Mouse (Mus musculus) hindbrain, embryonic 11.5 days (tissue): ENCODE measurements around the gene Mrm2. TPM values are rescaled to one million over a fixed set of nuclear protein-coding genes. Genes with fewer than 3 reads are reported as not detected.

Source experiments
- polyA plus RNA-seq: library from polyadenylated mRNA; unstranded; fragments of >200 nt; fragmentation: Nextera tagmentation; extraction: Ambion mirVana; gene quantifications from 2 replicates; pipeline ENCODE4 v1.2.1, GENCODE M21; 2014

Mrm2 gene
- polyA plus RNA-seq, 1 experiment from 2014 or later, result 21.9 TPM

Other genes starting within 250 kb of the Mrm2 start
- gene Mad1l1, start 10.3 kb downstream of the Mrm2 start, polyA plus RNA-seq, result 35.1 and 37.2 TPM in 2 replicates
- gene Nudt1, start 10.2 kb downstream of the Mrm2 start, polyA plus RNA-seq, result 36.0 and 41.5 TPM in 2 replicates
- 5.4 and 7.4 TPM in 2 replicates for gene Snx8, start 57.4 kb upstream of the Mrm2 start, polyA plus RNA-seq
- gene Eif3b, start 87.4 kb upstream of the Mrm2 start, polyA plus RNA-seq, result 168 and 182 TPM in 2 replicates
- 0.08 TPM in 1 of 2 replicates, not detected in the other for gene Gm4869, start 113.7 kb upstream of the Mrm2 start, polyA plus RNA-seq
- 9.7 and 10.8 TPM in 2 replicates for gene Chst12, start 173.7 kb upstream of the Mrm2 start, polyA plus RNA-seq
- gene Grifin, start 233.2 kb upstream of the Mrm2 start, polyA plus RNA-seq, result not detected in 2 replicates